Mouse (Mus musculus): ENCODE measurements around the gene Exoc7.

DNA sequence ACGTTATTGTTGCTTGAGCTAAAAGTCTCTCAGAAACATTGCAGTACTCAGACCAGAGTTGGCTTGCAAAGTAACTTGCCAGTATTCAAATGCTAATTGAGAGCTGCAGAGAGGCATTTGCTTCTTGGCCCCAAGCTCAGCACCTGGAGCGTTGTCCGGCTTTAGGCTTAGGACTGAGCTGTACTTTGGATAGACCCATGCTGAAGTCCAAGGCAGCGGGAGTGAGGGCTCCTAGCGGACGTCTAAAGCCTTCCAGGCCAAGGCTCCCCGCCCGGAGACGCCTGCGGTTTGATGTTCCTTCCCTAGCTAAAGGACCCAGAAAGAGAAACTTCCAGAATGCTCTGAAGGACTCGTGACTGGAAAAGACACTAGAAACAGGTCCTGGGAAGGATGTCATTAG is 24.9 kb downstream of the Exoc7 start:
- no peak for TF ChIP-seq USF1 (IDR thresholded peaks at IDR 0.05; ENCODE audit: low read depth)
- no peak for TF ChIP-seq CTCF (IDR thresholded peaks at IDR 0.05; ENCODE audit: control insufficient read depth, insufficient read depth, insufficient read length)
